Mouse (Mus musculus) kidney, adult 2 months (tissue): ENCODE results near the gene Dner.

Source experiments
- CTCF ChIP-seq: fragments of 200-500 bp; conservative IDR thresholded peaks from 2 replicates; pipeline ENCODE4 v1.5.1; 2011; ENCODE audit warnings: low read depth, mild to moderate bottlenecking, control low read depth, low read length, moderate library complexity, mixed read lengths; ENCODE audit not compliant: insufficient read depth, insufficient read length
- POLR2A ChIP-seq: fragments of 200-500 bp; IDR thresholded peaks from one replicate; pipeline ENCODE4 v1.6.1; 2011; ENCODE audit warnings: low read depth, low read length, control low read depth

DNA sequence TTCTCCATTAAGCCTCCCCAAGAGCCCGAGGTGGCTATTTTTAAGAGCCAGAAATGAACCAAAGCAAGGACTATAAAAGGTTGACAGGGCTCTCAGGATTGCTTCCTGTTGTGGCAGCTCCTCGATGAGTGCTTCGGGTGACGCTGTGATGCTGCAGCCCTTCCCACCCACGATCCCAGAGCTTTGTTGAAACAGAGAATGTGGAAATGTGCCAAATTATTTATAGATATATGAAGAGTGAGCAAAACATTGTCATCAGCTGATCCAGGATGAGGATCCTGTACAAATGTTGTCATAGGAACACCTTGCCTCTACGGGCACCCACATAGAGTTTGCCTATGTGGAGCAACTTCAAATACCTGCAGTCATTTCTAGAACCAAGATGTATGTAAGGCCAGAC is 67.8 kb downstream of the Dner start:
- TF ChIP-seq POLR2A = no peak
- TF ChIP-seq CTCF = no peak
